Mouse (Mus musculus) stomach, postnatal 0 days (tissue): ENCODE data around the gene Tbcd. TPM values are rescaled to one million over a fixed set of nuclear protein-coding genes. Genes with fewer than 3 reads are reported as not detected.

Experiments
- ATAC-seq: fragments of 200-750 bp; cut with Nextera tagmentation; 2 replicates; pipeline ENCODE4 v1.8.0; 2017; ENCODE audit not compliant: low FRiP score, low TSS enrichment
- DNase-seq: peaks from one replicate; pipeline ENCODE4 v3.0.0-alpha.2; 2016; ENCODE audit warnings: low spot score
- H3K27ac ChIP-seq: fragments of 300-500 bp; sonication (generic); replicated peaks from 2 replicates; pipeline ENCODE4 v1.5.1; 2014; ENCODE audit warnings: mild to moderate bottlenecking, control low read depth
- H3K27me3 ChIP-seq: fragments of 300-500 bp; sonication (generic); 2 replicates; pipeline ENCODE4 v1.6.1; 2014; ENCODE audit warnings: low read length; ENCODE audit not compliant: control insufficient read depth, insufficient read depth
- H3K36me3 ChIP-seq: fragments of 300-500 bp; sonication (generic); 2 replicates; pipeline ENCODE4 v1.6.1; 2014; ENCODE audit warnings: low read length, mixed read lengths; ENCODE audit not compliant: control insufficient read depth, insufficient read depth
- H3K4me1 ChIP-seq: fragments of 300-500 bp; sonication (generic); replicated peaks from 2 replicates; pipeline ENCODE4 v1.6.1; 2014; ENCODE audit warnings: antibody characterized with exemption; ENCODE audit not compliant: control insufficient read depth, insufficient read depth
- H3K4me2 ChIP-seq: fragments of 300-500 bp; sonication (generic); replicated peaks from 2 replicates; pipeline ENCODE4 v1.6.1; 2014; ENCODE audit warnings: low read depth, mild to moderate bottlenecking, control low read depth, moderate library complexity
- H3K4me3 ChIP-seq: fragments of 300-500 bp; sonication (generic); 2 replicates; pipeline ENCODE4 v1.5.1; 2014; ENCODE audit warnings: low read depth, low read length, control low read depth
- H3K9ac ChIP-seq: fragments of 300-500 bp; sonication (generic); 2 replicates; pipeline ENCODE4 v1.6.1; 2014; ENCODE audit warnings: mild to moderate bottlenecking, low read length, control low read depth, mixed read lengths
- H3K9me3 ChIP-seq: fragments of 300-500 bp; sonication (generic); 2 replicates; pipeline ENCODE4 v1.6.1; 2016; ENCODE audit warnings: low read length; ENCODE audit not compliant: control insufficient read depth
- CTCF ChIP-seq: IDR thresholded peaks from 2 replicates; pipeline ENCODE4 v1.5.1; 2016; ENCODE audit warnings: antibody characterized with exemption, low read depth, mild to moderate bottlenecking, moderate library complexity
- EP300 ChIP-seq: optimal IDR thresholded peaks from 2 replicates; pipeline ENCODE3; 2016; ENCODE audit warnings: antibody characterized with exemption
- WGBS: fragments of 180-500 bp; shearing (Covaris S2); extraction: QIAGEN DNeasy Blood & Tissue Kit; methylation state at CpG from one replicate; pipeline ENCODE4 v1.1.7; 2014; 5-methylcytosine and 5-hydroxymethylcytosine counted together
- polyA plus RNA-seq: library from polyadenylated mRNA; unstranded; fragments of >200 nt; fragmentation: Nextera tagmentation; extraction: Ambion mirVana; gene quantifications from 2 replicates; pipeline ENCODE4 v1.2.1, GENCODE M21; 2015

The Tbcd gene
- polyA plus RNA-seq, 1 experiment from 2014 or later: 36.8 TPM

DNA sequence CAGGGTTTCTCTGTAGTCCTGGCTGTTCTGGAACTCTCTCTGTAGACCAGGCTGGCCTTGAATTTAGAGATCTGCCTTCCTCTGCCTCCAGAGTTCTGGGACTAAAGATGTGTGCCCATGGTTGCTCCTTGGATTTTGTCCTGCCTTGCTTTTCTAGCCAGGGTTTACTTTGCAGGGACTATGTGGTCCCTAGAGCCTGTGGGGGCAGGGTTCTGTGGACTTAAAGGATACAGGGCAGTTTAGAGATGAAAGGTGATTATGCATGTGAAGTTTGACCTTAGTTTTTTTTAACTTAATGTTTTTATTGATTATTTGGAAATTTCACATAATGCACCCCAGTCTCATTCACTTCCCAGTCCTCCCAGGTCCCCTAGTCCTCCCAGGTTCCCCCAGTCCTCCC is 38.9 kb downstream of the Tbcd start:
- Histone ChIP-seq H3K36me3 (peaks cover 5% of the 10 kb centered on the region; the same call in 1 of the 2 replicates), H3K9ac (no peak overlapping the region), H3K27me3 (no peaks in the 10 kb centered on the region), H3K4me1 (no peaks in the 10 kb centered on the region), H3K4me2 (no peak overlapping the region), H3K27ac (no peak overlapping the region), H3K9me3 (no peaks in the 10 kb centered on the region), H3K4me3 (no peak overlapping the region)
- ATAC-seq (no peak), DNase-seq (no peak)
- TF ChIP-seq EP300: no peak
- TF ChIP-seq CTCF: no peak

DNA sequence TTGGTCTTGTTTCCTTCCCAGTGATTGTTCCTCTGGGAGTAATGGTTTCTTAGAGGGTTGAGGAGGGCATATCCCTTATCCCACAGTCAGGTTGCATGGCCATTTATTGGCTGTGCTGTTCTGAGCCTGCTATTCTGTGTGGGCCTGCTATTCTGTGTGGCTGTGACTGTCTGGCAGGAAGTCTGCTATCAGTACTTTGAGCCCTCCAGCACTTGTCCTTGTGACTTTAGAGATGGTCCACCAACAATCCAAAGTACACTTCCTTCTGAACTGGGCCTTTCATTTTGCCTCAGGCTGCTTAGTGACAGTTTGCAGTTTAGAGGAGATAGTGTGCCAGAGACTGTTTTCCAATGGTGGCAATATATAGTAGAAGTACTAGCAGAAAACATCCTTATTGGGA is 48.8 kb downstream of the Tbcd start:
- Histone ChIP-seq H3K4me2 (no peak overlapping the region), H3K4me1 (no peaks in the 10 kb centered on the region), H3K9me3 (no peaks in the 10 kb centered on the region), H3K27ac (no peak overlapping the region), H3K9ac (no peak overlapping the region), H3K27me3 (no peaks in the 10 kb centered on the region), H3K36me3 (peaks cover 4% of the 10 kb centered on the region; the same call in 1 of the 2 replicates), H3K4me3 (no peak overlapping the region)
- ATAC-seq: no peak
- no peak for DNase-seq
- TF ChIP-seq CTCF (no peak), EP300 (no peak)

DNA sequence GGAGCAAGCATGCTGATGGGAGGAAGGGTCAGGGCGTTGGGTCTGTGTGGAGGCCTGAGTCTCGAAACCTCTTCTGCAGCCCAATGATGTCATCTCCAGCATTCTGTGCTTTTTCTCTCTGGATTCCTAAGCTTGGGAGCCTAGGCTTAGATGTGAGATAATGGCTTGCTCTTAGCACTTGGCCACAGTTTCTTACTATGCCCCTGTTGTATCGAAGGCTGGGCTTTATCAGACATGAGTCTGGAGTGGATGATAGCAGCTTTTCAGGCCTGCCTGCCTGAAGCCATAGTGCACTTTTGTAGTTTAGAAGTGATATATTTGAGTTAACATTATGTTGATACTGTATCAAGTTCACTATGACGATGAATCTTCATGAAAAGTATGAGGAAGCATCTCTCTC is 49.8 kb downstream of the Tbcd start:
- no peak for DNase-seq
- Histone ChIP-seq H3K9me3 (no peaks in the 10 kb centered on the region), H3K9ac (no peak overlapping the region), H3K27ac (no peak overlapping the region), H3K27me3 (no peaks in the 10 kb centered on the region), H3K4me3 (no peak overlapping the region), H3K4me2 (no peak overlapping the region), H3K36me3 (peaks cover 4% of the 10 kb centered on the region; the same call in 1 of the 2 replicates), H3K4me1 (no peaks in the 10 kb centered on the region)
- TF ChIP-seq CTCF: no peak
- TF ChIP-seq EP300: no peak
- no peak for ATAC-seq
- 84% methylated on average over 4 of the region's 4 CpGs for WGBS

DNA sequence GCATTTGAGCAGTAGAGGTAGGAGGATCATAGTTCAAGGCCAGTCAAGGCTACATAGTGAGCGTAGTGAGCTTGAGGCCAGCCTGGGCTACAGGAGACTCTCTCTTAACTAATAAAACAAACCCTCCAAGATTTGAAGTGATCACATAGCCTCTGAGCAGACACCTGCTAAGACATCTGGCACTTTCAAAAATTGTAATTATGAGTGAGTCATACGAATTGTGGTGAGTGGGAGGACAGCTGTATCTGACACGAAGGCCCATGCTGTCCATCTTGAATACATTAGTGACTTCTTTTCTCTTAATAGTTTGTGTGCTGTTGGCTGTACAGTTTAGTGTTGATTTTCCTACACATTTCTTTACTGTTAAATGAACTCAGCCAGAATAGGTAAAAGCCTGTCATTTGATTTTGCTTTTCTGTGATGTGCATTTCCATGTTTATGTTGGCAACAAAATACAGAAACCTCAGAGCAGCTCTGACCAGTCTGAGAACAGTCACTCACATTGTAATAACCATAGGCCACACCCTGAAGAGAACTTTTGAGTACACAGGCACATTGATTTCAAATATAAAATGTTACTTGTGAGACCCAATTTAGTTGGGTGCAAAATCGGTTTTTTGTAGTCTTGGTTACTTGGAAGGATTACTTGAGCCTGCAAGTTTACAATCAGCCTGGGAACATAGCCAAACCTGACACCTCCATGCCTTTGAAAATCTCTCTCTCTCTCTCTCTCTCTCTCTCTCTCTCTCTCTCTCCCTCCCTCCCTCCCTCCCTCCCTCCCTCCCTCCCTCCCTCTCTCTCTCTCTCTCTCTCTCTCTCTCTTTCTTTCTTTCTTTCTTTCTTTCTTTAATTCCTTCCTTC is 50.5 kb downstream of the Tbcd start:
- Histone ChIP-seq H3K27ac (no peak overlapping the region), H3K9me3 (no peaks in the 10 kb centered on the region)
- DNase-seq: no peak

DNA sequence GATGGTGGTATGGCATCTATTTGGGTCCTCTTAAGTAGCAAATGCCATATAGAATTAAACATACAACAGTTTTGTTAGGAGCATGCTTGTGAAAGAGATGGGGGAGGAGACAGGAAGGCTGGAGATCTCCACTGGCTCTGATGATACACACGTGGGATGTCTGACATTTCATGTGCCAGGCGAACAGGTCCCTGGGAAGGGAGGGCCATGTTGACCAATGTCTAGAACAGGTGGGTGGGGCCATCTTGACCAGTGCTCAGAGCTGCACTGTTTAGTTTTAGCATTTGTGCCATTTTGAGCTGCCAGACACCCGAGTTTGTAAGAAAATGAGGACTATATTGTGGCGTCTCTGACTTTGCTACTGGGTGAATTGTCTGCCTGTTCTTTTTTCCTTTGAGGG is 56.7 kb downstream of the Tbcd start:
- no peaks in the 10 kb centered on the region for H3K4me1 ChIP-seq
- H3K36me3 ChIP-seq: peaks cover 2% of the 10 kb centered on the region; the same call in 1 of the 2 replicates
- H3K9ac ChIP-seq: no peak overlapping the region
- H3K4me2 ChIP-seq: no peak overlapping the region
- H3K9me3 ChIP-seq: no peaks in the 10 kb centered on the region
- H3K27ac ChIP-seq: no peak overlapping the region
- H3K4me3 ChIP-seq: no peak overlapping the region
- ATAC-seq: peak; percentile 72
- H3K27me3 ChIP-seq: no peaks in the 10 kb centered on the region
- DNase-seq: no peak
- TF ChIP-seq CTCF (no peak), EP300 (no peak)
- 58% methylated on average over 4 of the region's 4 CpGs for WGBS

More for the DNA sequence above, 50.5 kb downstream of the Tbcd start:
- no peak overlapping the region for H3K4me2 ChIP-seq
- 63% methylated on average over 4 of the region's 4 CpGs for WGBS
- no peak overlapping the region for H3K9ac ChIP-seq
- no peak overlapping the region for H3K4me3 ChIP-seq
- no peak for TF ChIP-seq CTCF
- TF ChIP-seq EP300: no peak
- ATAC-seq: no peak
- H3K27me3 ChIP-seq: no peaks in the 10 kb centered on the region
- no peaks in the 10 kb centered on the region for H3K4me1 ChIP-seq
- H3K36me3 ChIP-seq: peaks cover 2% of the 10 kb centered on the region; the same call in 1 of the 2 replicates

DNA sequence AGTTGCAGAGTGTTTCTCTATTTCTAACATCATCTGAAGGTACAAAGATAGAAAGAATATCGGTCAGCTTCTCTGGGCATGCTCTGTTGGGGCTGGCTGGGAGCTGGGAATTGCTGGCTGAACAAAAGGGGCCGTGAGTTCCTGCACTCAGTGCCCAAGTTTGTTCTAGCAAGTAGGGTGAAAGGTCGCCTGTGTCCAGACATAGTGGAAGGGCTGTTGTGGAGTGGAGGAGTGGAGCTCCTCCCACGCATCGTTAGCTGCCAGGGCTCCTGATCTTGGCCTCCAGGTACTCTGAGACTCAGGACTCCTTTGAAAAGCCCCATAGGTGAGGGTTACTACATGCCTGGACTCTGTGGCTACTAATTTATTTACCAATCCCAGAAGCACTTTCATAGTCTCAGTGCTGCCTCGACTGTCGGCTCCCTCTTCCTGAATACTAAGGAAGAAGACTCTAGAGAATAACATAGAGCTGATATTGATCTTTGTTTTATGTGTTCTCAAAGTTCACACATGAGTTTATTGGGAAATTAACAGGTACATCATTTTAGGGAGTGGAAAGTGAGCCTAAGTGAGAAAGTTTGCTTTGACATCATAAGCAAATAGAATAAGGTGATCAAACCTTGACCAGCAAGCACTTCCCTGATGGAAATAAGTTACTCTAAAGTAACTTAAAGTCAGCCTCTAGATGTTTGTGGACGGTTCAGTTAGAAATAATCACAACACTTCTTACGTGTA is 58.9 kb downstream of the Tbcd start:
- Histone ChIP-seq H3K27me3 (no peaks in the 10 kb centered on the region), H3K9ac (no peak overlapping the region), H3K4me1 (no peaks in the 10 kb centered on the region), H3K4me2 (no peak overlapping the region), H3K4me3 (no peak overlapping the region), H3K9me3 (no peaks in the 10 kb centered on the region), H3K27ac (0 out of 2 replicates have a peak overlapping the region, but pooled peaks have one; percentile 56), H3K36me3 (no peaks in the 10 kb centered on the region; the same call in 1 of the 2 replicates)
- ATAC-seq: peak; percentile 33; the same call in 1 of the 2 replicates
- peak; percentile 27 for DNase-seq
- no peak for TF ChIP-seq CTCF
- no peak for TF ChIP-seq EP300
- 60% methylated on average over 9 of the region's 9 CpGs for WGBS
